Mouse (Mus musculus) layer of hippocampus, adult 11-12 months (tissue): ENCODE results near the gene Tmem51.
A peak's percentile ranks its signal among the peaks of the same experiment; 100 is the strongest.

Experiments
- DNase-seq: peaks from one replicate; pipeline ENCODE4 v3.0.0; 2022; ENCODE audit warnings: low spot score

Tmem51 gene

GRCm38 (mm10) chr4:142080901-142081630 lies 3.0 kb downstream of the Tmem51 start:
- DNase-seq = peak; percentile 35

- no peak for DNase-seq
Observed at GRCm38 (mm10) chr4:142080487-142080767, 3.7 kb downstream of the Tmem51 start.

- DNase-seq = no peak
Observed at GRCm38 (mm10) chr4:142079629-142080486, 4.2 kb downstream of the Tmem51 start.

- DNase-seq = no peak
Observed at GRCm38 (mm10) chr4:142077572-142078271, 6.4 kb downstream of the Tmem51 start.

- DNase-seq = no peak
Observed at GRCm38 (mm10) chr4:142076883-142077282, 7.2 kb downstream of the Tmem51 start.

- no peak for DNase-seq
Observed at GRCm38 (mm10) chr4:142075931-142076330, 8.2 kb downstream of the Tmem51 start.

GRCm38 (mm10) chr4:142074060-142074732 lies 9.9 kb downstream of the Tmem51 start:
- no peak for DNase-seq

- DNase-seq = no peak
Observed at GRCm38 (mm10) chr4:142071243-142071991, 12.7 kb downstream of the Tmem51 start.

GRCm38 (mm10) chr4:142070840-142071239 lies 13.3 kb downstream of the Tmem51 start:
- DNase-seq = no peak

GRCm38 (mm10) chr4:142068899-142069812 lies 14.9 kb downstream of the Tmem51 start:
- DNase-seq = no peak

GRCm38 (mm10) chr4:142066576-142066975 lies 17.5 kb downstream of the Tmem51 start:
- DNase-seq = no peak

- DNase-seq = no peak
Observed at GRCm38 (mm10) chr4:142065835-142066234, 18.3 kb downstream of the Tmem51 start.

GRCm38 (mm10) chr4:142065270-142065669 lies 18.8 kb downstream of the Tmem51 start:
- DNase-seq = no peak

- DNase-seq = no peak
Observed at GRCm38 (mm10) chr4:142064582-142065228, 19.4 kb downstream of the Tmem51 start.

GRCm38 (mm10) chr4:142063057-142063534 lies 21.0 kb downstream of the Tmem51 start:
- DNase-seq = no peak

- no peak for DNase-seq
Observed at GRCm38 (mm10) chr4:142061485-142062240, 22.4 kb downstream of the Tmem51 start.

GRCm38 (mm10) chr4:142060455-142061378 lies 23.4 kb downstream of the Tmem51 start:
- peak; percentile 53 for DNase-seq

GRCm38 (mm10) chr4:142059841-142060193 lies 24.3 kb downstream of the Tmem51 start:
- no peak for DNase-seq
